Mouse (Mus musculus) ES-Bruce4 (cell line): ENCODE measurements around the gene Foxp1. TPM values are rescaled to one million over a fixed set of nuclear protein-coding genes. Genes with fewer than 3 reads are reported as not detected.

Experiments used
- H3K27ac ChIP-seq: 2 replicates; pipeline ENCODE4 v1.5.1; 2012; ENCODE audit warnings: low read length, inconsistent platforms; ENCODE audit not compliant: insufficient read depth
- H3K27me3 ChIP-seq: 2 replicates; pipeline ENCODE4 v1.6.1; 2012; ENCODE audit warnings: mild to moderate bottlenecking, low read length, inconsistent platforms; ENCODE audit not compliant: control insufficient read depth, poor library complexity, insufficient read depth, severe bottlenecking
- H3K36me3 ChIP-seq: 2 replicates; pipeline ENCODE4 v1.6.1; 2012; ENCODE audit warnings: inconsistent platforms, mild to moderate bottlenecking, low read length, moderate library complexity; ENCODE audit not compliant: control insufficient read depth, poor library complexity, insufficient read depth, severe bottlenecking
- H3K4me1 ChIP-seq: one replicate; pipeline ENCODE4 v1.8.1; 2011; ENCODE audit warnings: low read length; ENCODE audit not compliant: control insufficient read depth, insufficient read depth
- H3K4me3 ChIP-seq: 2 replicates; pipeline ENCODE4 v1.5.1; 2011; ENCODE audit warnings: low read depth, mild to moderate bottlenecking, low read length
- H3K9ac ChIP-seq: 2 replicates; pipeline ENCODE4 v1.6.1; 2012; ENCODE audit warnings: low read depth, mild to moderate bottlenecking, inconsistent platforms; ENCODE audit not compliant: poor library complexity, severe bottlenecking
- H3K9me3 ChIP-seq: replicated peaks from 2 replicates; pipeline ENCODE4 v1.6.1; 2012; ENCODE audit warnings: mild to moderate bottlenecking, low read length, inconsistent platforms; ENCODE audit not compliant: control insufficient read depth, poor library complexity, insufficient read depth, severe bottlenecking
- CTCF ChIP-seq: IDR thresholded peaks from one replicate; pipeline ENCODE4 v1.8.1; 2011; ENCODE audit warnings: low read depth, low read length
- EP300 ChIP-seq: IDR thresholded peaks from 2 replicates; pipeline ENCODE4 v1.6.1; 2011; ENCODE audit warnings: low read depth, low read length; ENCODE audit not compliant: insufficient read depth
- POLR2A ChIP-seq: IDR thresholded peaks from one replicate; pipeline ENCODE4 v1.8.1; 2011; ENCODE audit warnings: low read length; ENCODE audit not compliant: insufficient read depth
- polyA plus RNA-seq: library from polyadenylated mRNA; stranded (reverse); fragments of >200 nt; gene quantifications from 2 replicates; pipeline ENCODE4 v1.2.4, GENCODE M21; 2011; ENCODE audit warnings: low read depth; ENCODE audit not compliant: missing spikeins, insufficient read depth, insufficient read length

Gene Foxp1
- polyA plus RNA-seq, 1 experiment, result 33.5 TPM

DNA sequence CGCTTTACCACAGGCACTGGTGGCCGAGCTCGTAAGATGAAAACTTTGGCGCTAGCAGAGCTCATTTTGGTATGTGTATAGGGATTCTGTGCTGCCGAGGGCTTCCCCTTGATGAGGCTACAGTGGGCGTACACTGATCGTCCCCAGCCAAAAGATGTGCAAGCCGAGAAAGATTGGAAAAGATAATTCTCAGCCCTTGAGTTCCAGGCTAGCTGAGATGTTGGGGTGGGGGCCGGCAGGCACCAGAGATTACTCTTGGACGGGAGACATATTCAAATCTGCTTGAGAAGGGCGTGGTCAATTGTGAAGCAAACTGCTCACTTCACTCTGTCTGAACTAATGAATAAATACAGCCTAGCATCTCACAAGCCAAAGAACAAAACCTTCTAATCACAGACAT lies 319.3 kb downstream of the Foxp1 start:
- H3K36me3 ChIP-seq, result no peaks in the 10 kb centered on the region
- H3K27me3 ChIP-seq, result no peaks in the 10 kb centered on the region
- H3K27ac ChIP-seq, result no peak overlapping the region
- no peak overlapping the region for H3K9ac ChIP-seq
- no peak for TF ChIP-seq EP300
- no peak for TF ChIP-seq CTCF
- TF ChIP-seq POLR2A, result no peak
- peaks cover 4% of the 10 kb centered on the region for H3K4me1 ChIP-seq
- H3K9me3 ChIP-seq, result no peaks in the 10 kb centered on the region
- H3K4me3 ChIP-seq, result no peak overlapping the region

GRCm38 (mm10) chr6:99202781-99203180 lies 319.7 kb downstream of the Foxp1 start:
- Histone ChIP-seq H3K9me3 (no peaks in the 10 kb centered on the region), H3K27ac (no peak overlapping the region), H3K27me3 (no peaks in the 10 kb centered on the region), H3K9ac (no peak overlapping the region), H3K4me3 (no peak overlapping the region), H3K4me1 (peaks cover 4% of the 10 kb centered on the region), H3K36me3 (no peaks in the 10 kb centered on the region)
- TF ChIP-seq EP300 (no peak), CTCF (no peak), POLR2A (no peak)

DNA sequence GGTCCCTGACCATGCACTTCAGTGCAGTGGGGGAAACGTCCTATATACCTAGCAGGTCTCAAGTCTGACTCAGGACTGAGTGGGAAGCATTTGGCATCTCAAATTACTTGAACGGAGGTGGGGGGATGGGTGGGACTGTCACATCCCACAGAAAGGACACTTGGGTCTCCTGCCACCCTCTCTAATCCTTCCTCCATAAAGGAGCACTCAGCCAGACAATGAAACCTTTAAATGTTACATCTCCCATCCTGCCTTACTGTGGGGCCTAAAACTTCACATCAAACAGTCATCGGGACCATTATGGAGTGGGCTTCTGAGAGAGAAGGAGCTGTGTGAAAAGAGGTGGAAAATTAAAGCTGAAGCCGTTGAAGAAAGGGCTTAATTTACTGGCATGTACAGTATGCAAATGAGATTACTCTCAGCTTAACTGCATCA lies 321.2 kb downstream of the Foxp1 start:
- H3K27me3 ChIP-seq, result no peaks in the 10 kb centered on the region
- H3K4me3 ChIP-seq, result no peak overlapping the region
- H3K27ac ChIP-seq, result no peak overlapping the region
- peaks cover 4% of the 10 kb centered on the region for H3K4me1 ChIP-seq
- no peak overlapping the region for H3K9ac ChIP-seq
- no peaks in the 10 kb centered on the region for H3K9me3 ChIP-seq
- TF ChIP-seq CTCF, result no peak
- no peaks in the 10 kb centered on the region for H3K36me3 ChIP-seq

GRCm38 (mm10) chr6:99200656-99201055 lies 321.9 kb downstream of the Foxp1 start:
- Histone ChIP-seq H3K27me3 (no peaks in the 10 kb centered on the region), H3K27ac (no peak overlapping the region), H3K4me3 (no peak overlapping the region), H3K9ac (no peak overlapping the region), H3K9me3 (no peaks in the 10 kb centered on the region), H3K4me1 (peaks cover 4% of the 10 kb centered on the region), H3K36me3 (no peaks in the 10 kb centered on the region)
- TF ChIP-seq EP300, result no peak

- H3K9me3 ChIP-seq, result no peaks in the 10 kb centered on the region
- TF ChIP-seq EP300, result no peak
- TF ChIP-seq POLR2A, result no peak
- no peak for TF ChIP-seq CTCF
- no peak overlapping the region for H3K9ac ChIP-seq
- H3K27ac ChIP-seq, result no peak overlapping the region
- H3K27me3 ChIP-seq, result no peaks in the 10 kb centered on the region
- no peak overlapping the region for H3K4me3 ChIP-seq
- H3K36me3 ChIP-seq, result no peaks in the 10 kb centered on the region
- H3K4me1 ChIP-seq, result peaks cover 4% of the 10 kb centered on the region
Observed at GRCm38 (mm10) chr6:99199277-99199676, 323.2 kb downstream of the Foxp1 start.

GRCm38 (mm10) chr6:99193697-99194096 lies 328.8 kb downstream of the Foxp1 start:
- Histone ChIP-seq H3K9me3 (no peaks in the 10 kb centered on the region), H3K4me1 (no peaks in the 10 kb centered on the region), H3K9ac (no peak overlapping the region), H3K36me3 (no peaks in the 10 kb centered on the region), H3K27me3 (no peaks in the 10 kb centered on the region), H3K4me3 (no peak overlapping the region), H3K27ac (no peak overlapping the region)
- TF ChIP-seq EP300 (no peak), POLR2A (no peak), CTCF (no peak)
